Mouse (Mus musculus): ENCODE measurements around the gene Gpr137b.
A peak's percentile ranks its signal among the peaks of the same experiment; 100 is the strongest.
"Not testable (repeated sequence)": the region's sequence is repeated elsewhere in the genome, so short reads cannot be mapped to it uniquely, and the experiment has no call there.

Gpr137b gene

GRCm38 (mm10) chr13:13393228-13394095 is at the start of gene Gpr137b:
Gene Gpr137b, minus strand, starts transcription at chr13:13394014.
- peak; percentile 13 for DNase-seq (ENCODE audit: low read depth, low spot score)

- DNase-seq (ENCODE audit: low read depth, low spot score) = not testable (repeated sequence)
Observed at GRCm38 (mm10) chr13:13438112-13438953, 44.5 kb upstream of the Gpr137b start.

GRCm38 (mm10) chr13:13437460-13438015 is 43.7 kb upstream of the Gpr137b start, which contains the start of gene Nid1:
Gene Nid1, plus strand, starts transcription at chr13:13437551.
- DNase-seq (ENCODE audit: low read depth, low spot score) = not testable (repeated sequence)

GRCm38 (mm10) chr13:13436161-13436560 is 42.3 kb upstream of the Gpr137b start:
- DNase-seq (ENCODE audit: low read depth, low spot score) = not testable (repeated sequence)

- not testable (repeated sequence) for DNase-seq (ENCODE audit: low read depth, low spot score)
Observed at GRCm38 (mm10) chr13:13423301-13423700, 29.5 kb upstream of the Gpr137b start.

- DNase-seq (ENCODE audit: low read depth, low spot score) = not testable (repeated sequence)
Observed at GRCm38 (mm10) chr13:13418859-13419258, 25.0 kb upstream of the Gpr137b start.

- not testable (repeated sequence) for DNase-seq (ENCODE audit: low read depth, low spot score)
Observed at GRCm38 (mm10) chr13:13416007-13416337, 22.2 kb upstream of the Gpr137b start.

- not testable (repeated sequence) for DNase-seq (ENCODE audit: low read depth, low spot score)
Observed at GRCm38 (mm10) chr13:13415120-13416006, 21.5 kb upstream of the Gpr137b start.

GRCm38 (mm10) chr13:13414206-13414605 is 20.4 kb upstream of the Gpr137b start:
- DNase-seq (ENCODE audit: low read depth, low spot score) = no peak

- DNase-seq (ENCODE audit: low read depth, low spot score) = not testable (repeated sequence)
Observed at GRCm38 (mm10) chr13:13405511-13405910, 11.7 kb upstream of the Gpr137b start.

- not testable (repeated sequence) for DNase-seq (ENCODE audit: low read depth, low spot score)
Observed at GRCm38 (mm10) chr13:13404517-13405155, 10.8 kb upstream of the Gpr137b start.

- DNase-seq (ENCODE audit: low read depth, low spot score) = not testable (repeated sequence)
Observed at GRCm38 (mm10) chr13:13403839-13404238, 10.0 kb upstream of the Gpr137b start.

GRCm38 (mm10) chr13:13403366-13403765 is 9.6 kb upstream of the Gpr137b start:
- not testable (repeated sequence) for DNase-seq (ENCODE audit: low read depth, low spot score)

GRCm38 (mm10) chr13:13402818-13403217 is 9.0 kb upstream of the Gpr137b start:
- DNase-seq (ENCODE audit: low read depth, low spot score) = not testable (repeated sequence)

GRCm38 (mm10) chr13:13400851-13401250 is 7.0 kb upstream of the Gpr137b start:
- DNase-seq (ENCODE audit: low read depth, low spot score) = not testable (repeated sequence)

GRCm38 (mm10) chr13:13394096-13394395 is 232 bp upstream of the Gpr137b start:
- DNase-seq (ENCODE audit: low read depth, low spot score) = peak; percentile 4

- not testable (repeated sequence) for DNase-seq (ENCODE audit: low read depth, low spot score)
Observed at GRCm38 (mm10) chr13:13378168-13378859, 15.5 kb downstream of the Gpr137b start.

GRCm38 (mm10) chr13:13377180-13377579 is 16.6 kb downstream of the Gpr137b start:
- DNase-seq (ENCODE audit: low read depth, low spot score) = no peak

- not testable (repeated sequence) for DNase-seq (ENCODE audit: low read depth, low spot score)
Observed at GRCm38 (mm10) chr13:13373965-13374364, 19.8 kb downstream of the Gpr137b start.

GRCm38 (mm10) chr13:13371436-13371835 is 22.4 kb downstream of the Gpr137b start:
- not testable (repeated sequence) for DNase-seq (ENCODE audit: low read depth, low spot score)
